Mouse (Mus musculus): Measurements from ENCODE around the gene Pfn4. TPM values are rescaled to one million over a fixed set of nuclear protein-coding genes. Genes with fewer than 3 reads are reported as not detected.
"Not testable (repeated sequence)": the region's sequence is repeated elsewhere in the genome, so short reads cannot be mapped to it uniquely, and the experiment has no call there.

Pfn4 gene
- total RNA-seq, 2 experiments from 2014 or later: 9.9 to 12.2 TPM

DNA sequence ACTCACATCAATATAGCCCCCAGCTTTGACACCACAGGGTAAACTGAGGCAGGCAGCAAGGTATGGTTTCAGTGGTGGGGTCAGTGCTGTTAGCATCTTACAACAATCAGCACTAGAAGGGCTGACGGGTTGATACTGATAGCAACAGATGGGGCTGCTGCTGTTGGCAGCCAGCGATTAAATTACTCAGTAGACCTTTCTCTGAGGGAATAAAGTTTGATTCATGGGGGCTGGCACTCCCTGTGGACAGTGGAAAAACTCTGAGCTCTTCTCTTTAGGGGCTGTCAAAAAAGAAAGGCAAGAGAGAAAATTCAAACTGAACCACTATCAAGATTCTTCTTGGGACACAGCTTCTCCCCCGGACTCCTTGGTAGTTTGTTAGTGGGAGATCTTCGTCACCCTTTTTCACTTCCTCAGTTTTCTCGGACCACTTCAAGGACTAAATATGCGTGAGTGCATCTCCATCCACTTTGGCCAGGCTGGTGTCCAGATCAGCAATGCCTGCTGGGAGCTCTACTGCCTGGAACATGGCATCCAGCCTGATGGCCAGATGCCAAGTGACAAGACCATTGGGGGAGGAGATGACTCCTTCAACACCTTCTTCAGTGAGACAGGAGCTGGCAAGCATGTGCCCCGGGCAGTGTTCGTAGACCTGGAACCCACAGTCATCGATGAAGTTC is 13.0 kb downstream of the Pfn4 start:
- intact Hi-C loops (cut with DNase I); DNase-seq (ENCODE audit: low spot score in 2 of 2): not testable (repeated sequence)

DNA sequence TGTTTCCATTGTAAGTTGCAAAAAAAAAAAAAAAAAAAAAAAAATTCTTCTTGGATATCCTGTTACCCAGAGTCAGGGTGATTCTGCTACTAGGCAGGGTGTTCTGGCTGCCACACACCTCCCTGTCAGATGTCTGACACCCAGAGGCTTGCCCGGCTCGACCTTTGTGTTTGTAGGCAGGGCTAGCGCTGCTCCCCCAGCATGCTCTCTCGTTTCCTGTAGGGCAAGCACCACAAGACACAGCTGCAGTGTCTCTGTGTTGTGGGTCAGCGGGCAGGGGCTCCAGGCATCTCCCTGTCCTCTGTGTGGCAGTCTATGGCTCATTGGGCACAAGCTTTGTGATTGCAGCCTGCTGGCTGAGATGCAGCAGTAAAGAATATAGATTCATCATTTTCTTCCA is 14.8 kb downstream of the Pfn4 start:
- intact Hi-C loops (cut with DNase I): no loop called here

GRCm38 (mm10) chr12:4784466-4784865 is 15.6 kb downstream of the Pfn4 start:
- DNase-seq (ENCODE audit: low spot score in 2 of 2): no peak
- intact Hi-C loops (cut with DNase I): no loop called here

More for the DNA sequence above, 14.8 kb downstream of the Pfn4 start:
- DNase-seq (ENCODE audit: low spot score in 2 of 2): no peak

DNA sequence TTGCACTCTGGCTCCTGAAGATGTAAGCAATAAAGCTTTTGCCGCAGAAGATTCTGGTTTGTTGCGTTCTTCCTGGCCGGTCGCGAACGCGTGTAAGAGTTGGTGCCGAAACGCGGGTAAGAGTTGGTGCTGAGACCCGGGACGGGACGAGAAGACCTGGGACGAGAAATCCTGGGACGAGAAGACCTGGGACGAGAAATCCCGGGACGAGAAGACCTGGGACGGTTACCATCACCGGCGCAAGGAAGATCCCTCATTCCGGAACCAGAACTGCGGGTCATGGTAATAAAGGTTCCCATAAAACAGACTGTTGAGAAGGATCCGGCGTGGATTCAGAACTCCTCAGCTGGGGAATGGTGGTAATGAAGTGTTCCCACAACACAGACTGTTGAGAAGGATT is 19.3 kb downstream of the Pfn4 start:
- intact Hi-C loops (cut with DNase I); DNase-seq (ENCODE audit: low spot score in 2 of 2): not testable (repeated sequence)

GRCm38 (mm10) chr12:4793718-4794117 is 24.9 kb downstream of the Pfn4 start:
- intact Hi-C loops (cut with DNase I): no loop called here
- DNase-seq (ENCODE audit: low spot score in 2 of 2): peak in 1 of 2 experiments; percentile 14

- intact Hi-C loops (cut with DNase I); DNase-seq (ENCODE audit: low spot score in 2 of 2): not testable (repeated sequence)
Measured at GRCm38 (mm10) chr12:4797471-4797870, 28.6 kb downstream of the Pfn4 start.

GRCm38 (mm10) chr12:4811036-4811435 is 42.2 kb downstream of the Pfn4 start:
- intact Hi-C loops (cut with DNase I): no loop called here
- DNase-seq (ENCODE audit: low spot score in 2 of 2): no peak

- no peak for DNase-seq (ENCODE audit: low spot score in 2 of 2)
- intact Hi-C loops (cut with DNase I): no loop called here
Measured at GRCm38 (mm10) chr12:4811705-4812104, 42.9 kb downstream of the Pfn4 start.

DNA sequence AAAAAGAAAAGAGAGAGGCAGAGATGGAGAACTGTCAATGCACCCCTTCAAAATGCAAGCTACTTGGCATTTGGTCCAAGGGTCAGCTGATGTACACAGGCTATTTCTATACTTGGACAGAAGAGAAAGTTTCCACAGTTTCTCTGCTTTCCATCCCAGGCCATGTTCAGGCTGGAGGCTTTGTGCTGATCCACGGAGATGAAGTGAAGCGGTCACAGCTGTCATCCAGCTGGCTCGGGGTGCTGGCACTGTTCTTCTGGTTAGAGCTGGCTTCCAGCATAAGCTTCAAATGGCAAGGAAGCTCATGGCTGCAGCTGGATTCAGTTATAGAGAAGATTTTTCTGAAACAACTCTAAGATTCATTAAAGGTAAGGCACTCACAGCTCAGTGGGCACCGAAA is 44.8 kb downstream of the Pfn4 start:
- no peak for DNase-seq (ENCODE audit: low spot score in 2 of 2)
- intact Hi-C loops (cut with DNase I): no loop called here

- intact Hi-C loops (cut with DNase I): loop anchor here (5.0 kb wide), 1 partner anchor 50 kb away; the partner anchor contains the start of genes Fam228b and Pfn4
- peak in 1 of 2 experiments; percentile 13 for DNase-seq (ENCODE audit: low spot score in 2 of 2)
Measured at GRCm38 (mm10) chr12:4816680-4817360, 48.0 kb downstream of the Pfn4 start.

GRCm38 (mm10) chr12:4817361-4818101 is 48.7 kb downstream of the Pfn4 start, which contains the start of gene Sf3b6:
Gene Sf3b6 (plus strand): TSS chr12:4817544.
- DNase-seq (ENCODE audit: low spot score in 2 of 2): peak; percentile 95 to 99
- intact Hi-C loops (cut with DNase I): loop anchor here (5.0 kb wide), 1 partner anchor 50 kb away; the partner anchor contains the start of genes Fam228b and Pfn4

GRCm38 (mm10) chr12:4827256-4827655 is 58.4 kb downstream of the Pfn4 start:
- no peak for DNase-seq (ENCODE audit: low spot score in 2 of 2)
- intact Hi-C loops (cut with DNase I): no loop called here

Other genes with a start within 250 kb of the Pfn4 start
- gene Itsn2, start 176.4 kb upstream of the Pfn4 start, total RNA-seq (2021): 10 to 100 TPM; 65.5 to 69.6 TPM
- gene Gm3625, start 176.1 kb upstream of the Pfn4 start, total RNA-seq (2021): not detected
- gene Fam228a, start 30.6 kb upstream of the Pfn4 start, total RNA-seq (2021): 1 to 10 TPM; 2.2 to 2.6 TPM
- 10 to 100 TPM; 13.8 to 22.5 TPM for gene Fam228b, start 245 bp downstream of the Pfn4 start, total RNA-seq (2021)
- gene Sf3b6, start 48.5 kb downstream of the Pfn4 start, total RNA-seq (2021): 10 to 100 TPM; 80.9 to 86.2 TPM
- gene Fkbp1b, start 72.6 kb downstream of the Pfn4 start, total RNA-seq (2021): 10 to 100 TPM; 42.6 to 51.0 TPM
- 10 to 100 TPM; 11.8 to 12.1 TPM for gene Wdcp, start 74.3 kb downstream of the Pfn4 start, total RNA-seq (2021)
- under 1 TPM; 0.80 to 0.87 TPM for gene Mfsd2b, start 105.3 kb downstream of the Pfn4 start, total RNA-seq (2021)
- gene Ubxn2a, start 138.7 kb downstream of the Pfn4 start, total RNA-seq (2021): 10 to 100 TPM; 53.3 to 53.4 TPM
- gene Atad2b, start 148.3 kb downstream of the Pfn4 start, total RNA-seq (2021): 10 to 100 TPM; 25.6 to 33.2 TPM